8 mouse cellular contexts compared by ENCODE assay signal in the genomic region with DNA sequence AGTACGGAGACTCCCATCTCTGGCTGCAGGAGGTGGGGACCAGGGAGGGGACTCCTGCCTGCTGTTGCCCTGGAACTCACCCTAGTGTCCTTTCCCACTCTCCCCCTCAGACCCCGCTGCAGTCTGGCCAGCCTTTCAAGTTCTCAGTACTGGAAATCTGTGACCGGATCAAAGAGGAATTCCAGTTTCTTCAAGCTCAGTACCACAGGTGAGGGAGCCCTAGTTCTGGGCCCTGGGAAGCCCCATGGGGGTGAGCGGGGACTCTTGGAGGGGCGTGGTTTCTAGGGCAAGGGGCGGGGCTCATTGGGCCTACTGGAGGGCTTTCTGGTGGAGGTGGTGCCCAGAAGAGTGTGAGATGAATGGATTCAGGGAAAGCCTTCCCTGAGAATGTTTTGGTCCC. TPM values are rescaled to one million over a fixed set of nuclear protein-coding genes. Genes with fewer than 3 reads are reported as not detected.
DNase-seq lines count a peak whose midpoint lies in the region; ATAC-seq and TF ChIP-seq lines count a peak whose summit lies in the region.

No protein-coding gene starts in this region.

- TF ChIP-seq POLR2A in testis, adult 2 months (IDR thresholded peaks at IDR 0.05; ENCODE audit: control insufficient read depth, low read depth, low read length), result no peak

- H3K4me3 ChIP-seq in testis, adult 2 months (ENCODE audit: control insufficient read depth, low read depth, low read length), result peak overlapping the region; percentile 67
- H3K4me3 ChIP-seq in embryonic facial prominence, embryonic 15.5 days (replicated peaks), result peak overlapping the region; percentile 69
- peak overlapping the region; percentile 48 for H3K4me3 ChIP-seq in intestine, postnatal 0 days (ENCODE audit: low read depth, low read length)

- peak overlapping the region; percentile 85 for H3K4me2 ChIP-seq in embryonic facial prominence, embryonic 15.5 days (replicated peaks)
- peak overlapping the region; percentile 89 for H3K4me2 ChIP-seq in intestine, postnatal 0 days (replicated peaks; ENCODE audit: low read depth)

- peaks cover 48% of the 10 kb centered on the region for H3K4me1 ChIP-seq in testis, adult 2 months (ENCODE audit: control insufficient read depth, insufficient read depth, low read length)
- H3K4me1 ChIP-seq in embryonic facial prominence, embryonic 15.5 days, result peaks cover 80% of the 10 kb centered on the region
- H3K4me1 ChIP-seq in intestine, postnatal 0 days (replicated peaks; ENCODE audit: control insufficient read depth, insufficient read depth, low read length), result peaks cover 7% of the 10 kb centered on the region

- H3K27me3 ChIP-seq in testis, adult 2 months (ENCODE audit: control insufficient read depth, insufficient read depth, low read length), result no peaks in the 10 kb centered on the region
- H3K27me3 ChIP-seq in embryonic facial prominence, embryonic 15.5 days, result peaks cover 11% of the 10 kb centered on the region; the same call in 1 of the 2 replicates
- H3K27me3 ChIP-seq in intestine, postnatal 0 days (replicated peaks; ENCODE audit: control insufficient read depth, insufficient read depth, low read length), result peaks cover 10% of the 10 kb centered on the region; the same call in 1 of the 2 replicates

- H3K36me3 ChIP-seq in testis, adult 2 months (ENCODE audit: control insufficient read depth, insufficient read depth, low read length), result no peaks in the 10 kb centered on the region
- 0 out of 2 replicates have a peak, but pooled peaks cover 7% of the 10 kb centered on the region for H3K36me3 ChIP-seq in embryonic facial prominence, embryonic 15.5 days
- no peaks in the 10 kb centered on the region for H3K36me3 ChIP-seq in intestine, postnatal 0 days (ENCODE audit: control insufficient read depth, insufficient read depth)

- DNase-seq in testis, postnatal 10 days (ENCODE audit: low spot score), result no peak
- DNase-seq in lung, postnatal 14 days, result peak; percentile 33
- no peak for DNase-seq in spleen, adult 12 weeks (ENCODE audit: low spot score)
- no peak for DNase-seq in left cerebral cortex, postnatal 14 days (ENCODE audit: low spot score in 2 of 2)

- WGBS in embryonic facial prominence, embryonic 15.5 days, result 1% methylated on average over 6 of the region's 6 CpGs
- 5% methylated on average over 6 of the region's 6 CpGs for WGBS in intestine, postnatal 0 days

- no peak for ATAC-seq in embryonic facial prominence, embryonic 15.5 days (ENCODE audit: insufficient number of reproducible peaks, low FRiP score, low TSS enrichment, low read depth)
- ATAC-seq in intestine, postnatal 0 days, result no peak
- ATAC-seq in megakaryocyte progenitor cell, adult 5-6 weeks (replicated peaks; ENCODE audit: poor library complexity), result no peak

- H3K9me3 ChIP-seq in embryonic facial prominence, embryonic 15.5 days (replicated peaks), result no peaks in the 10 kb centered on the region
- H3K9me3 ChIP-seq in intestine, postnatal 0 days (ENCODE audit: control insufficient read depth), result no peaks in the 10 kb centered on the region

- no peak for TF ChIP-seq CTCF in testis, adult 2 months (IDR thresholded peaks at IDR 0.05; ENCODE audit: control insufficient read depth, insufficient read depth, insufficient replicate concordance, low read depth, low read length)
- no peak for TF ChIP-seq CTCF in intestine, postnatal 0 days (IDR thresholded peaks at IDR 0.05; ENCODE audit: low read depth)

- no peak overlapping the region for H3K27ac ChIP-seq in testis, adult 2 months (ENCODE audit: control insufficient read depth, insufficient read depth, low read depth, low read length)
- H3K27ac ChIP-seq in embryonic facial prominence, embryonic 15.5 days (replicated peaks), result peak overlapping the region; percentile 77
- no peak overlapping the region for H3K27ac ChIP-seq in intestine, postnatal 0 days (ENCODE audit: low read depth, low read length)

- intact Hi-C loops in left cerebral cortex, postnatal 14 days (cut with DNase I), result no loop called here

- peak overlapping the region; percentile 70 for H3K9ac ChIP-seq in embryonic facial prominence, embryonic 15.5 days
- H3K9ac ChIP-seq in intestine, postnatal 0 days (ENCODE audit: low read depth, low read length), result peak overlapping the region; percentile 35; the same call in 1 of the 2 replicates

RNA-seq across cellular contexts. Expression of a gene that starts 1.3 kb away (rescaled TPM):
- 19.0 and 22.1 TPM in 2 replicates for polyA plus RNA-seq in testis, adult 2 months (2012; rRNA removed)
- 63.1 and 73.7 TPM in 2 replicates for polyA plus RNA-seq in embryonic facial prominence, embryonic 15.5 days (2015; fragmentation: Nextera tagmentation; extraction: Ambion mirVana)
- polyA plus RNA-seq in intestine, postnatal 0 days (2015; fragmentation: Nextera tagmentation; extraction: Ambion mirVana), result 3.0 and 5.2 TPM in 2 replicates
- total RNA-seq in megakaryocyte progenitor cell, adult 5-6 weeks (2015), result 0.95 and 1.5 TPM in 2 replicates
- total RNA-seq in megakaryocyte progenitor cell, adult 5-6 weeks (2017), result 0.08 and 3.5 TPM in 2 replicates
- total RNA-seq in left cerebral cortex, postnatal 14 days (2021), result 10 to 100 TPM; 14.1 to 15.9 TPM

RNA-seq across cellular contexts. Expression of a gene that starts 16.4 kb away (rescaled TPM):
- polyA plus RNA-seq in testis, adult 2 months (2012; rRNA removed), result 154 and 172 TPM in 2 replicates
- 642 and 649 TPM in 2 replicates for polyA plus RNA-seq in embryonic facial prominence, embryonic 15.5 days (2015; fragmentation: Nextera tagmentation; extraction: Ambion mirVana)
- 528 and 536 TPM in 2 replicates for polyA plus RNA-seq in intestine, postnatal 0 days (2015; fragmentation: Nextera tagmentation; extraction: Ambion mirVana)
- 197 and 225 TPM in 2 replicates for total RNA-seq in megakaryocyte progenitor cell, adult 5-6 weeks (2015)
- total RNA-seq in megakaryocyte progenitor cell, adult 5-6 weeks (2017), result 178 and 191 TPM in 2 replicates
- 100 to 1,000 TPM; 573 to 615 TPM for total RNA-seq in left cerebral cortex, postnatal 14 days (2021)

RNA-seq across cellular contexts. Expression of a gene that starts 25.2 kb away (rescaled TPM):
- 16.5 and 16.9 TPM in 2 replicates for polyA plus RNA-seq in testis, adult 2 months (2012; rRNA removed)
- polyA plus RNA-seq in embryonic facial prominence, embryonic 15.5 days (2015; fragmentation: Nextera tagmentation; extraction: Ambion mirVana), result 16.4 and 19.6 TPM in 2 replicates
- polyA plus RNA-seq in intestine, postnatal 0 days (2015; fragmentation: Nextera tagmentation; extraction: Ambion mirVana), result 3.9 and 4.2 TPM in 2 replicates
- 15.4 and 18.4 TPM in 2 replicates for total RNA-seq in megakaryocyte progenitor cell, adult 5-6 weeks (2015)
- 3.5 and 13.3 TPM in 2 replicates for total RNA-seq in megakaryocyte progenitor cell, adult 5-6 weeks (2017)
- total RNA-seq in left cerebral cortex, postnatal 14 days (2021), result 1 to 10 TPM; 1.3 to 2.7 TPM

RNA-seq across cellular contexts. Expression of a gene that starts 30.4 kb away (rescaled TPM):
- polyA plus RNA-seq in testis, adult 2 months (2012; rRNA removed), result 0.47 and 0.68 TPM in 2 replicates
- 0.84 and 1.3 TPM in 2 replicates for polyA plus RNA-seq in embryonic facial prominence, embryonic 15.5 days (2015; fragmentation: Nextera tagmentation; extraction: Ambion mirVana)
- 0.18 and 0.20 TPM in 2 replicates for polyA plus RNA-seq in intestine, postnatal 0 days (2015; fragmentation: Nextera tagmentation; extraction: Ambion mirVana)
- 1.2 and 3.1 TPM in 2 replicates for total RNA-seq in megakaryocyte progenitor cell, adult 5-6 weeks (2015)
- total RNA-seq in megakaryocyte progenitor cell, adult 5-6 weeks (2017), result 1.2 and 2.2 TPM in 2 replicates
- total RNA-seq in left cerebral cortex, postnatal 14 days (2021), result 1 to 10 TPM; 1.9 to 2.2 TPM

RNA-seq across cellular contexts. Expression of a gene that starts 30.7 kb away (rescaled TPM):
- 26.3 and 28.9 TPM in 2 replicates for polyA plus RNA-seq in testis, adult 2 months (2012; rRNA removed)
- 89.1 and 89.2 TPM in 2 replicates for polyA plus RNA-seq in embryonic facial prominence, embryonic 15.5 days (2015; fragmentation: Nextera tagmentation; extraction: Ambion mirVana)
- polyA plus RNA-seq in intestine, postnatal 0 days (2015; fragmentation: Nextera tagmentation; extraction: Ambion mirVana), result 188 and 195 TPM in 2 replicates
- 5.4 and 6.0 TPM in 2 replicates for total RNA-seq in megakaryocyte progenitor cell, adult 5-6 weeks (2015)
- 7.6 and 10.2 TPM in 2 replicates for total RNA-seq in megakaryocyte progenitor cell, adult 5-6 weeks (2017)
- total RNA-seq in left cerebral cortex, postnatal 14 days (2021), result 100 to 1,000 TPM; 102 to 109 TPM
